Mouse (Mus musculus): ENCODE measurements around the gene Slc22a21.

- TF ChIP-seq EP300 (IDR thresholded peaks at IDR 0.05; ENCODE audit: low read depth) (peak; percentile 66), CTCF (IDR thresholded peaks at IDR 0.05; ENCODE audit: low read depth) (no peak)
Observed at GRCm38 (mm10) chr11:53903781-53904533, 76.2 kb downstream of the Slc22a21 start.
